Mouse (Mus musculus) midbrain, postnatal 0 days (tissue): ENCODE results near the gene Ap1m2. TPM values are rescaled to one million over a fixed set of nuclear protein-coding genes. Genes with fewer than 3 reads are reported as not detected.
"Not testable (repeated sequence)": the region's sequence is repeated elsewhere in the genome, so short reads cannot be mapped to it uniquely, and the experiment has no call there.

ENCODE experiments used
- ATAC-seq: fragments of 200-750 bp; cut with Nextera tagmentation; 2 replicates; pipeline ENCODE4 v1.8.0; 2017; ENCODE audit warnings: moderate number of reproducible peaks, mild to moderate bottlenecking, moderate TSS enrichment, moderate library complexity; ENCODE audit not compliant: low FRiP score
- DNase-seq: peaks from one replicate; pipeline ENCODE4 v3.0.0-alpha.2; 2015; ENCODE audit warnings: low spot score
- H3K27ac ChIP-seq: fragments of 300-500 bp; sonication (generic); 2 replicates; pipeline ENCODE4 v1.5.1; 2014; ENCODE audit warnings: low read depth, mild to moderate bottlenecking, low read length, mixed read lengths
- H3K27me3 ChIP-seq: fragments of 300-500 bp; sonication (generic); 2 replicates; pipeline ENCODE4 v1.6.1; 2014; ENCODE audit warnings: low read length, control low read depth, mixed read lengths; ENCODE audit not compliant: insufficient read depth
- H3K36me3 ChIP-seq: fragments of 300-500 bp; sonication (generic); 2 replicates; pipeline ENCODE4 v1.6.1; 2014; ENCODE audit warnings: low read length, control low read depth, mixed read lengths; ENCODE audit not compliant: insufficient read depth
- H3K4me1 ChIP-seq: fragments of 300-500 bp; sonication (generic); 2 replicates; pipeline ENCODE4 v1.6.1; 2014; ENCODE audit warnings: mild to moderate bottlenecking, control low read depth, antibody characterized with exemption, low read length, mixed read lengths; ENCODE audit not compliant: insufficient read depth
- H3K4me2 ChIP-seq: fragments of 300-500 bp; sonication (generic); 2 replicates; pipeline ENCODE4 v1.6.1; 2014; ENCODE audit warnings: low read depth, mild to moderate bottlenecking, low read length, mixed read lengths; ENCODE audit not compliant: poor library complexity, severe bottlenecking
- H3K4me3 ChIP-seq: fragments of 300-500 bp; sonication (generic); 2 replicates; pipeline ENCODE4 v1.5.1; 2014; ENCODE audit warnings: low read depth, mild to moderate bottlenecking, low read length, moderate library complexity
- H3K9ac ChIP-seq: fragments of 300-500 bp; sonication (generic); replicated peaks from 2 replicates; pipeline ENCODE4 v1.6.1; 2014; ENCODE audit warnings: mild to moderate bottlenecking, low read length, moderate library complexity, mixed read lengths; ENCODE audit not compliant: poor library complexity, severe bottlenecking
- H3K9me3 ChIP-seq: fragments of 300-500 bp; sonication (generic); 2 replicates; pipeline ENCODE4 v1.6.1; 2016; ENCODE audit warnings: low read length, control low read depth
- CTCF ChIP-seq: IDR thresholded peaks from 2 replicates; pipeline ENCODE4 v1.5.1; 2016; ENCODE audit warnings: antibody characterized with exemption, mild to moderate bottlenecking
- WGBS: fragments of 180-500 bp; shearing (Covaris S2); extraction: QIAGEN DNeasy Blood & Tissue Kit; methylation state at CpG from one replicate; pipeline ENCODE4 v1.1.7; 2014; 5-methylcytosine and 5-hydroxymethylcytosine counted together
- polyA plus RNA-seq: library from polyadenylated mRNA; unstranded; fragments of >200 nt; fragmentation: Nextera tagmentation; extraction: Ambion mirVana; gene quantifications from 2 replicates; pipeline ENCODE4 v1.2.1, GENCODE M21; 2015
- total RNA-seq: library from RNA; depleted of rRNA; stranded (reverse); fragments of >200 nt; gene quantifications from 2 replicates; pipeline ENCODE4 v1.2.3, GENCODE M21; 2014

Gene Ap1m2
- total and polyA plus RNA-seq, 2 experiments from 2014 or later, result 3.1 to 3.9 TPM

DNA sequence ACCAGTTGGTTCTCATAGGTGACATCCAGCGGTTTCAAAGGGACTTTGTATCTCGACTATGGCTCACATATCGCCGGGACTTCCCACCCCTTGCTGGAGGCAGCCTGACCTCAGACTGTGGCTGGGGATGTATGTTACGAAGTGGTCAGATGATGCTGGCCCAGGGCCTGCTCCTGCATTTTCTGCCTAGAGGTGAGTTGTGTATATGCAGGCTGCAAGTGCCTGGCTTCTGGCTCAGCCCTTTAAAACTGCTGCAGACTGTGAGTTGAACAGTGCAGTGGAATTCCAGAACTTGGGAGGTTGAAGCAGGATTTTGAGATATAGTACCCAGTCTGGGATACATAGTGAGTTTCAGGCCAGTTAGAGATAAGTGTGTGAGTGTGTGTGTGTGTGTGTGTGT is 45.2 kb downstream of the Ap1m2 start:
- no peak overlapping the region for H3K4me3 ChIP-seq
- H3K27ac ChIP-seq, result no peak overlapping the region
- 93% methylated on average over 5 of the region's 5 CpGs for WGBS
- H3K36me3 ChIP-seq, result peaks cover 33% of the 10 kb centered on the region
- no peak overlapping the region for H3K4me2 ChIP-seq
- 0 out of 2 replicates have a peak, but pooled peaks have one; percentile 4 for TF ChIP-seq CTCF
- no peaks in the 10 kb centered on the region for H3K9me3 ChIP-seq
- no peaks in the 10 kb centered on the region for H3K27me3 ChIP-seq
- ATAC-seq (no peak), DNase-seq (no peak)
- H3K4me1 ChIP-seq, result peaks cover 5% of the 10 kb centered on the region; the same call in 1 of the 2 replicates
- no peak overlapping the region for H3K9ac ChIP-seq

DNA sequence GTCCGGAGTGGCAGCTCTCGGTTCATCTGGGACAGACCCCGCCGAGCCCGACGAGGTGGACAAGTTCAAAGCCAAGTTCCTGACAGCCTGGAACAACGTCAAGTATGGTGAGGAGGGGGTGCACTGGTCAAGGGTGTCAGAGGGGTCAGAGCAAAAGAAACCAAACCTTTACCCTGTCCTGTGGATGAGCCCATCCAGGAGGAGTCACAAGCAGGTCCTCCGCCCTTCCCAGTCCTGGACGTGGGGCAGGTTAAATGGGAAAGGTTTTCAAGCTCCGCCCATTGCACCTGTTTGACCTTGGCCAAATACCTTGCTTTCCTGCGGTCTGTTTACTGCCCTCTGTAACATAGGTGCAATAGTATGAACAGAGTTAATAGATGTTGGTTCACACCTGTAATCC is 46.5 kb downstream of the Ap1m2 start:
- WGBS, result 7% methylated on average over 11 of the region's 11 CpGs
- Histone ChIP-seq H3K36me3 (peaks cover 21% of the 10 kb centered on the region), H3K4me2 (peak overlapping the region; percentile 78), H3K9ac (peak overlapping the region; percentile 58), H3K4me1 (peaks cover 5% of the 10 kb centered on the region; the same call in 1 of the 2 replicates), H3K9me3 (no peaks in the 10 kb centered on the region), H3K27me3 (no peaks in the 10 kb centered on the region), H3K27ac (0 out of 2 replicates have a peak overlapping the region, but pooled peaks have one; percentile 4), H3K4me3 (peak overlapping the region; percentile 55)
- TF ChIP-seq CTCF, result no peak
- DNase-seq (no peak), ATAC-seq (peak; percentile 17)

DNA sequence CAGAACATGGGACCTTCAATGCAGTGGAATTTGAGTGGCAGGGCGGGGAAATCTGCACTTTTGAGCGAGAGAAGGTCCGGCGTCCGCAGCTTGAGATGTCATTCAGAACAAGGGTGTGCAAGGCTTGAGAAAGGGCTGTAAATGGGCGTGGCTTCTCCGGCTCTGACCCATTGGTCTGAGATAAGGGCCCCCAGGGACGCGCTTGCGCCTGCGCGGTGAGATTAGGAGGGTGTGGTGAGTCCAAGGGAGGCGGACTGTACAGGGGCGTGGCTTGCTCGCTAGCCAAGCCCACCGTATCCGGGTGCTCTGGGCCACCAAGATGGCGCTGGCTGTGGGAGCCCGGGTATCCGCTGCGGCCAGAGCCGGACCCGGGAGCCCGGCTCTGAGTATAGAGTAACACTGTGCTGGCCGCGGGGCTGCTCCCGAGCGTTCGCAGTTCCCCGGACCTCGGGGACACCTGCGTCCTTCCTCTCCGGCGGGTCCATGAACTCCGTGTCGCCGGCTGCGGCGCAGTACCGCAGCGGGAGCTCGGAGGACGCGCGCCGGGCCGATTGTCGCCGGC is 47.1 kb downstream of the Ap1m2 start, which contains the start of gene Atg4d:
Atg4d (plus strand) TSS at position 294 of the 562 bp plus-strand sequence.
- no peaks in the 10 kb centered on the region for H3K27me3 ChIP-seq
- DNase-seq (peak; percentile 99), ATAC-seq (peak; percentile 97)
- peak within 1 kb of the TSS; percentile 55 for H3K4me3 ChIP-seq
- WGBS, result under 1% methylated on average over 49 of the region's 49 CpGs
- no peaks in the 10 kb centered on the region for H3K9me3 ChIP-seq
- peak within 1 kb of the TSS; percentile 58 for H3K9ac ChIP-seq
- H3K27ac ChIP-seq, result peak within 1 kb of the TSS; percentile 62
- peak within 1 kb of the TSS; percentile 78 for H3K4me2 ChIP-seq
- no peak for TF ChIP-seq CTCF
- peaks cover 15% of the 10 kb centered on the region for H3K36me3 ChIP-seq
- H3K4me1 ChIP-seq, result peaks cover 5% of the 10 kb centered on the region; the same call in 1 of the 2 replicates

DNA sequence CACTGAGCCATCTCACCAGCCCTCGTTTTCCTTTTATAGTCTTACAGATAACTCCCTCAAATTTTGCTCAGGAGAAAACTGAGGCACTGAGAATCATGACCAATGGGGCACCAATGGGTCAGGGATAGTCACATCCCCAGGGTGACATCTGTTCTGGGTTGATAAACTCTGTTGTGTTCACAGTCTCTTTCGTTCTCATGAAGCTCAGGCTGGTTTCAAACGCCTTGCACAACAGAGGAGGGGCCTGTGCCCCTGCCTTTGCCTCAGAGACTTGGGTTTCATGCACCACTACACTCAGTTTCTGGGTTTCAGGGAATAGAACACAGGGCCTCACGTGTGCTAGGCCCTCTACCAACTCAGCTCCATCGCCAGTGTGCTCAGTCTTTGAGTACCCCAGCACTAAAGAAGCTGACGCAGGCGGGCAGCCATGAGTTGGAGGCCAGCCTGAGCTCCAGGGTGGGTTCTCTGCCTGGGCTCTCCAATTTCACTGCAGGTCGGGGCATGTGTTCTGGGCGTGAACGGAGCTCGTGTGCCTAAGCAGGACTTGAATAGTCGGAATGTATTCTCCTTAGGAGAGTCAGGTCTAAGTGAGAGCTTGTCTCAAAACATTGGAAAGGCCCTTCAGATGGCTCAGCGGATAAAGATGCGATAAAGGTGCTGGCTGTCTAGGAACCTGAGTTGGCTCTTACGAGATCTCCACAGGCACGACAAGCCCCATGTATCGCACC is 47.7 kb downstream of the Ap1m2 start:
- ATAC-seq (peak; percentile 22; the same call in 1 of the 2 replicates), DNase-seq (no peak)
- 15% methylated on average over 17 of the region's 17 CpGs for WGBS
- TF ChIP-seq CTCF, result no peak
- peaks cover 5% of the 10 kb centered on the region; the same call in 1 of the 2 replicates for H3K4me1 ChIP-seq
- peak overlapping the region; percentile 78 for H3K4me2 ChIP-seq
- H3K9me3 ChIP-seq, result no peaks in the 10 kb centered on the region
- peak overlapping the region; percentile 62 for H3K27ac ChIP-seq
- H3K36me3 ChIP-seq, result peaks cover 12% of the 10 kb centered on the region
- peak overlapping the region; percentile 58 for H3K9ac ChIP-seq
- no peaks in the 10 kb centered on the region for H3K27me3 ChIP-seq
- H3K4me3 ChIP-seq, result peak overlapping the region; percentile 55

DNA sequence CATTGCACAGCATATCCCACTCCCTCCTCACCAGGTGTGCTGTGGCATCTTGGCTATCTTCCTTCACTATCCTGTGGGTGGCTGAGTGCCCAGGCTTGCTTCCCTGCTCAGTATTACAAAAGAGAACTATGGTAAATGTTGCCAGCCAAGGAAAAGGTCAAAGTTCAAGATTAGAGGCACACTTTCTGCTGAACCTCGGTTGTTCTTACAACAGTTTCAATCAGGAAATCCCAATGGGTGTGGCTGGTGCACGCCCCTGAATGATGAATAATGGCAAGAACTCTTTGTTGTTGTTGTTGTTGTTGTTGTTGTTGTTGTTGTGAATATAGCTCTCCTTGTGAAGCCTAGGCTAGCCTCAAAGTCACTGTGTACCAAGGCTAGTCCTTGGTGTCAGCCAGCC is 50.3 kb downstream of the Ap1m2 start:
- H3K9ac ChIP-seq, result no peak overlapping the region
- no peak overlapping the region for H3K4me2 ChIP-seq
- no peak overlapping the region for H3K27ac ChIP-seq
- no peaks in the 10 kb centered on the region for H3K9me3 ChIP-seq
- DNase-seq (no peak), ATAC-seq (no peak)
- peaks cover 5% of the 10 kb centered on the region; the same call in 1 of the 2 replicates for H3K4me1 ChIP-seq
- TF ChIP-seq CTCF, result no peak
- WGBS, result 67% methylated on average over 2 of the region's 2 CpGs
- no peaks in the 10 kb centered on the region for H3K27me3 ChIP-seq
- H3K4me3 ChIP-seq, result no peak overlapping the region
- H3K36me3 ChIP-seq, result no peaks in the 10 kb centered on the region; the same call in 1 of the 2 replicates

DNA sequence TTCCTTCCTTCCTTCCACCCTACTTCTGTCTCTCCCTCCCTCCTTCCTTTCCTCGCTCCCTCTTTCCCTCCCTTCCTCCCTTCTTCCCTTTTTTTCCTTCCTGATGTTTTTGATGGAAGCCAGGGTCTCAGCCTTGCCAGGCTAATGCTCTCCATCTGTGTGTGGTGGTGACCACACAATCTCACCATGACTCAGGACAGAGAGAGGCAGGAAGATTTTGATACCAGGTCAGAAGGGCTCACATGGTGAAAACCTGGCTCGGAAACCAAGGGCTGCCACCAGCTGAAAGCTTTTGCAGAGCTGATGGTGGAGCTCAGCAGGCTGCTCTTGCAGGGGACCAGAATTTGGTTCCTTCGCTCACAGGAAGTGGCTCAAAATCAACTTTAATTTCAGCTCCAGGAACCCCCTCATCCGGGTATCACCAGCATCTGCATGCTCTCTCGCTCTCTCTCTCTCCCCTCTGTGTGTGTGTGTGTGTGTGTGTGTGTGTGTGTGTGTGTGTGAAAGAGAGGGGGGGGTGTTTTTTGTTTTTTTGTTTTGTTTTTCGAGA is 51.6 kb downstream of the Ap1m2 start:
- DNase-seq (no peak), ATAC-seq (no peak)
- no peak for TF ChIP-seq CTCF
- Histone ChIP-seq H3K36me3 (no peaks in the 10 kb centered on the region), H3K9ac (no peak overlapping the region), H3K9me3 (no peaks in the 10 kb centered on the region), H3K4me1 (no peaks in the 10 kb centered on the region), H3K27me3 (no peaks in the 10 kb centered on the region), H3K4me3 (no peak overlapping the region), H3K4me2 (no peak overlapping the region), H3K27ac (no peak overlapping the region)
- WGBS, result 72% methylated on average over 6 of the region's 6 CpGs

DNA sequence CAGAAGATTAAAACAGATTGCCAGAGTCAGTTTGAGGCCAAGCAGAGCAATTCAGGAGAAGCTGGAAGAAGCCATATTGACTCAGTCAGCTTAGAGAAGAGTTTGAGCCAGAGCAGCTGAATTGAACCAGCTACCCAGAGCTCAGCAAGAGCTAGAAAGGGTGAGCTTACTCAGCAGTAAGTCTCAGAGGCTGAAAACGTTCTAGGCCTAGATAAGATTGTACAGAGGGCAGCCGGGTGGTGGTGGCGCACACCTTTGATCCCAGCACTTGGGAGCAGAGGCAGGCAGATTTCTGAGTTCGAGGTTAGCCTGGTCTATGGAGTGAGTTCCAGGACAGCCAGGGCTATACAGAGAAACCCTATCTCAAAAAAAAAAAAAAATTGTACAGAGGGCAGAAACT is 55.8 kb downstream of the Ap1m2 start:
- not testable (repeated sequence) for ATAC-seq, H3K36me3 ChIP-seq, H3K27ac ChIP-seq, H3K27me3 ChIP-seq, H3K9me3 ChIP-seq, H3K4me2 ChIP-seq, H3K9ac ChIP-seq, H3K4me3 ChIP-seq, DNase-seq, H3K4me1 ChIP-seq
- WGBS, result 79% methylated on average over 4 of the region's 4 CpGs
